Mouse (Mus musculus) cerebellum, adult 9-10 months (tissue): ENCODE measurements around the gene Vwa8.

ENCODE experiments used
- DNase-seq: peaks from one replicate; pipeline ENCODE4 v3.0.0; 2022

Gene Vwa8

DNA sequence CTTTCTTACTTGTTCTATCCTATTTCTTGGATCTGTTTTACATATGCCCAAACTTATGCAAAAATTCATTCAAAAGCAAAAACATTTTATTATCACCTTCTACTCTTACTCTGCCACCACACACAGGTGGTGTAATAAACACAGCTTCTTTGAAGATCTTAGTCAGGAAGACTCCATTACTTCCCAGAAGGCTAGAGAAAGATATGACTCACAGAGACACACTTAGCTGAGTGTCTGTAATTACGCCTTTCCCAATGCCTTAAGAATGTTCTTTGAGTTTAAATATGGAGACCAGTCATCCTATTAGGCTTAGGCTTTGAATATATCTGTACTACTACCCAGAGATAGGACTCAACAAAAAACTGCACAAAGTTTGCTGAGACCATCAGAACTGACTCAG, 338.1 kb downstream of the Vwa8 start:
- no peak for DNase-seq

DNA sequence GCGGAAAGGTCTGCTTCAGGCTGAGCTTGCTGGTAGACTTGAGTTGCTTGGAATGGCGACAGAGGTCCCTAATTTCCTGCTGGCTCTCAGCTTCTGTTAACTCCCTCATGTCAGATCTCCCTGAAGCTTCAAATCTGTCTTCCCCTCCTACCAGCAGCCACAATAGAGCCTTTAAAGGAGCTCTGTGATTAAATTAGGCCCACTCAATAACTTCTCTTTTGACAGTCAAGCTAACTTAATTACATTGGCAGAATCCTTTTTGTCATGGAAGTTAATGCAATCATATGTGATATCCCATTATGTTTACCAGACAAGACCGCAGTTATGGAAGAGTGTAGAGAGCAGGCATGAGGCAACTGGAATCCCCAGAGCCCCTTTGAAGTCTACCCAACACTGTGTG, 347.9 kb downstream of the Vwa8 start:
- DNase-seq = no peak

DNA sequence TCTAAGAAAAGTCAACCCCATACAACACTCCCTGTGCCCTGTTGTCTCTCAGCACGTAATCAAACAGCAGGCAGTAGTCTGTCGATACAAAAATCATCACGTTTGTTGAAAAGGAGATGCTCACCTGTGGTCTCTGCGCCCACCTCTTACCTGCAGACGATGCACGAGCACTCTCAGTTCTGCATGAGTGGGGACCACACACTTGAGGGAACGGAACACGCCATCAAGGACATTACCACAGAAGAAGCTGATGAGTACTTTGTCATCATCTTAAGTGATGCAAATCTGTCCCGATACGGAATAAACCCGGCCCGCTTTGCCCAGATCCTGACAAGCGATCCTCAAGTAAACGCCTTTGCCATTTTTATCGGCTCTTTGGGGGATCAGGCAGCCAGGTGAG, 349.2 kb downstream of the Vwa8 start:
- DNase-seq = no peak

DNA sequence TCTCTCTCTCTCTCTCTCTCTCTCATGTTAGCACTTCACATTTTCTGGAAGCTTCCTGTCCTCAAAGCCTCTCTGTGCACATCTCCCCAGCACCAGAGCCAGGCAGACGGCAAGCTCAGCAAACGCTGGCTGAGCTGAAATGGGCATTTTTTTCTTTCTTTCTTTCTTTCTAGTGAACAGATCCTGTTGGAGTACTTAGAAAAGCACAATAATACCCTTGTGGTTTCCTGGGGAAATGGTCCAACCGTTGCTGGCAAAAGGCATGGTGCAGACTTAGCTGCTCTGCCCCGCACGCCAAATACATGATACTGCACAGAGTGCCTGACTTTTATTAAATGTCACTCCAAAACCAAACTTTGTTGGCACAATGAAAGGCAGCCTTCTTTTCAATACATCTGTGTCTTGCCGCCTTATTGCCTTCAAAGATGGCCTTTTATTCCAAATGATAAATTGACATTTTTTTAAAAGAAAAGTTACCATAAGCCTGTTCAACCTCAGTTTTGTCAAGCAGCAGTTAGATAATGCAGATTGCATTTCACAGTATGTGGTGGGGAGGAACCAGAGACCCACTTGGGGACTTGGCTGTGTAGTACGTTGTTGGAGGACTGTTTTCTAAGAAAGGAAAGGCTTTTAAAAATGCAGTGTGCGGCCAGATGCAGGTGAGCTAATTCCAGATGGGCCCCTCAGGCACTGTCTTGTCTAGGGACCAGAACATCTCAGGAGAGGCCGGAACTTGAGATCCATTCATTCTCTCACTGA, 351.5 kb downstream of the Vwa8 start:
- DNase-seq = peak; percentile 27

DNA sequence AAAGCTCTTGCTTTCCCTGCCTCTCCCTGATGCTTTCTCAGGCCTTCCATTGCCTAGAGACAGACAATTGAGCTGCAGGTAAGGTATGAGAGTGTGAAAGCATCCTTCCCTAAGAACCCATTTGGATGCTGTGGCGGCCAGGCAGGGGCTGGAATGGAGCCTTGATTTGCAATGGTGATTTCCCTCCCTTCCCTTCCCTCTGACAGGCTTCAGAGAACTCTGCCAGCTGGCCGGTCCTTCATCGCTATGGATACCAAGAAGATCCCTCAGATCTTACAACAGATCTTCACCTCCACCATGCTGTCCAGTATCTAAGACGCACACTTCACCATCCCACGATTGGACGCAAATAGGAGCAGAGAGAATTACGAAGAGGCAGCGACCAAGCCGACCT, 352.0 kb downstream of the Vwa8 start:
- peak; percentile 15 for DNase-seq

DNA sequence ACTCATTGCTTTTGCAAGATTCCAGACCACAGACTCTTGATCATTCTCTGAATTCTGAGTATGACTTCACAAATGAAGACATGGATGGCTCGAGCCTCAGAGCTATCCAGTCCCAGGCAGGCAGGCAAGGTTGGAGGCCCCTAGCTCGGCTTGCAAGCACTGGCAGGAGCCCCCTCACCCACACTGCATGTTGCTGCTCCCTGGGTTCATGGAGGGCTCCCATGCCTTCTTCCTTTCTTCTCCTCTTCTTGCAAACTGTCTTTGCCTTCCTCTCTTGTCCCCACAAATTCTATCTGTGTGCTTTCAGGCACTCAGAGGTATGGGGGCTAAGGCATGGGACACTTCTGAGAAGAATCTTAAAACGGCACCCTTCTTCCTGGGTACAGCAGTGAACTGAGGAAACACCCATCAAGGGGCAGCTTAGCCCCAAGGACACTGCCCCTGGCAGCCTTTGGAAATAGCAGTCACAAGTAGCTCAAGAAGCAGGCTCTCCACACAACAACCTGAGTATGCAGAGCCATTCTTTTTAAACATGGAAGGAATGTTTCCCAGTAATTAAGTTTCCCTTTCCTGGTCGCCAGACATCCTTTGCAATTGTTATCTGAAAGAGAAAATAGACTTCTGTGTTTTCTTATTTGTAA, 354.0 kb downstream of the Vwa8 start:
- no peak for DNase-seq

DNA sequence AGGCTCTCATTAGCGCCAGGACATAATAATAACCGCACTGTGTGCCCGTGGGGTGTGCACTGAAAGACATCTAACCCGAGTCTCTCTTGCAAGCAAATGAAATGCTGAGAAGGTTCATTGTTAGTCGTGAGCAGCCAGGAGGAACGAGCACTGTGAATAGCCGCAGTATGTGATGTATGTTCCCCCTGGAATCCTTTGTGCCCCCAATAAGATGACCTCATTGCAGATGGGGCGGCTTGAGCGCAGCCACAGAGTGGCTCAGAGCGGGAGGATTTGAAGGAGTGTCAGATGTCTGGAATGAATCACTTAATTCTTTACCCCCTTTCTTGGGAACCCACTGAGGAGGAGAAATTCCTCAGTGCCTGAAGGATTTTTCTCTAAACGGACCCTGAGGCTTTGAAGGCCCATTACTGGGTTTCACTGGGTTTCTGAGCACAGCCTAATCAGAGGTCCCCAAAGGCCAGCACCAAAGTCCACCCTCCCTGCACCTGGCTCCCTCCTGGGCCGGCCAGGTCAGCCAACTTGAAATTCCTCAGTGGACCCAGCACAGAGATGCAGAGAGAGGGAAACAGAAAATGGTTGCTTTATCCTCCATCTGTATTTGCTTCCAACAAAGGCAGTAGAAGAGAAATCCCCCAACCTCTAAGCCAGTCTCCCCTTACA, 354.8 kb downstream of the Vwa8 start:
- DNase-seq = peak; percentile 14

DNA sequence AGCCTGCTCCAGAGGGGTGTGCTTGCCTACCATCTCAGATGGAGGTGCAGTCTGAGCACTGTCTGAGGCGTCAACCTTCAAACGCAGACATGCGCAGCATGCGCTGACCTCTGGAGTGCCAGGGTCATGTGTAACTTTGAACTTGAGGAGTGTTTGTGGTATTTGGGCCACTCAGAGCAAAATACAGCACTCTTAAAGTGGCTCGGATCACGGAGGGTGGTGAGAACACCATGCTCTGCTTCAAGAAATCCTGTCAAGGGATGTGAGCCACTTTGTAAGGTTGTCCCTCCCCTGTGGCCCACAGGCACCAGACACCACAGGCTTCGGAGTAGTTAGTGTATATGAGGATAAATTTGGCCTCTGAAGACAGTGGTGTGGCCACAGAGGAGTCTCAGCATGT, 356.0 kb downstream of the Vwa8 start:
- no peak for DNase-seq

DNA sequence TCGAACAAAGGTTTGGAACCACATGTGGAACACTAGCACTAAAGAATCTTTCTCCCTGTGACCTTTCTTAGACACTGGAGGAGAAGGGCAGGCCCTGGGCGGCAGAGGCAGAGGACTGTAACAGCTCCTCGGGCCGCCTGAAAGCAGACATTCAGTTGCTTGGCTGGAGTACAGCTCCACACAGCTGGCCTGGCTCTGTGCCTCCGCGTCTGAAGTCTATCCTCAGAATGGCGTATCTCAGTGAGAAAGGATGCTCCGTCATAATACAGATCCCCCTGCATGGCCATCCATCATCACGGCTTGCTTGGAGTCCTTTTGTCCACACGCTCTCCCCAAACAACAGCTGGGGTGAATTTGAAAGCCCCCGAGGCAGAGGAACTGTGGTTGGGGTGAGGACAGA, 357.4 kb downstream of the Vwa8 start:
- no peak for DNase-seq

DNA sequence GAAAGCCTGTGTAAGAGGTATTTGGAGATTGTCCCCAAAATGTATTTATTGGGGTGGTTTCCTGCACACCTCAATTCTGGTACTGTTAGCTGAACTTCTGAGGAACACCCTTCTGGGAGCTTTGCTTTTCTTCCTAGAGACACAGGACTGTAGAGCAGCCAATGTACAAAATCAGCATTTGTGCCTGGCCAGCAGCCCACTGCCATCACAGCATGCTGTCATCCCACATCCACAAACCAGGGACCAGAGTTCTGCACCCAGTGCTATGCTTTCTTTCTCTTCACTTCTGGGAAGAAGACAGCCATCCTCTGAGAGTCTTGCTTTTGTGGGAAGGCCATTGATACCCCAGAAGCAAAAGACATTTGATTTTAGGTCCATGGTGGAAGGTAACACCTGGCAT, 359.6 kb downstream of the Vwa8 start:
- DNase-seq = no peak

DNA sequence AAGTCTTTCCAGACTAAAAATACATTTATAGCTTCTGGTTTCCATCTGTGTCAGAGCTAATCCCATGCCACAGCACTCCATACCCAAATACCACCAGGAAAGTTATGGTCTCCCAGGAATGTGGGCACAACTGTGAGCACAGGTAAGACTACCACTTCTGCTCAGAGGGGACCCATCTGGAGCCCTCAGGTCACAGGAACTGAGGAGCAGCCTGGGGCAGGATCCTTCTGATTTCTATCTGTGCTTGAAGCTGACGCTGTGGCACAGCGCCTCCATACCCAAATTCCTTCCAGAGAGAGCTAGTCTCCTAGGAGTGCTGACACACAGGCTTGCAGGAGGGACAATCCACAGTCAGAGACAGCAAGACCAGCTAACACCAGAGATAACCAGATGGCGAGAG, 361.0 kb downstream of the Vwa8 start:
- no peak for DNase-seq

DNA sequence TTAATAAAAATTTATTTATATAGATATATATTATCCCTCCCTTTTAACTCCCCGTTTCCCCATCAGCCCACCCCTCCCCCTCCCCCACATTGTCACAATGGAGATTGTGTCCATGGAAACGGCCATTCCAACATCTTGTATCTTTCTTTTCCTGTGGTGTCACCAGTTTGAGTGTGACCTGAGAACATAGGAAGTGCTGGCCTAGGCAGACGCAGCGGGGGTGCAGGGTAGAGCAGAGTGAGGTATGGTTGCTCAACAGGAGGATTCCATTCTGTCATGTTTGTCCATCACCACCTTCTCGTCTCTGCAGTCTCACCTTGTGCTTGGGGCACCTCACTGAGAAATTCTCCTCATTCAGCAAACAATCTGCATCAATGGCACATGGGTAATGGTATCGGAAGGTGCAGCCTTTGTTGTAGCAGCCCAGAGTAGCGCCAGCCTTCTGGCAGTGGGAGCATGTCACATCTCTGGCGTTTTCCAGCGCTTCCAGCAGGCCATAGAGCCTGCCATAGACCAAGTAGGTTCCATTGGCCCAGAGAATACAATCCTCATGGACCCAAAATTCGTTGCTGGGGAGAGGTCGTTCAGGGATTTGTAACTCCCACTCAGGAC, 363.6 kb downstream of the Vwa8 start:
- DNase-seq = no peak

DNA sequence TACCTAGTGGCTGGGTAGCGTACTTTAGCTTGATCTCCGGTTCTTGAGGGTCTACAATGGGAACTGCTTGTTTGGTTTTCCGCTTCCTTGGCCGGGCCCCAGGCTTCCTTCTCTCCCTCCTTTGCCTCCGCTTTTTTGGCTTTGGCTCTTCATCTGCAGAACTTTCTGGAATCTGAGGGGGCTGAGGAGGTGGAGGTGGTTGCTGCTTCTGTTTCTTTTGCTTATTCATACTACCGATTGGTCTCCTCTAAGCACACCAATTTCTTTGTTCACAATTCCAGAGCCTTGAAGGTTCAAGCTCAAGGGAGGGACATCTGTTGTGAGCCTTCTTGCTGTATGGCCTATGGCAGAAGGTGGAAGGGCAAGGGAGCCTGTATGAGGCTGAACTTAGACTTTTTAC, 365.3 kb downstream of the Vwa8 start:
- DNase-seq = no peak

DNA sequence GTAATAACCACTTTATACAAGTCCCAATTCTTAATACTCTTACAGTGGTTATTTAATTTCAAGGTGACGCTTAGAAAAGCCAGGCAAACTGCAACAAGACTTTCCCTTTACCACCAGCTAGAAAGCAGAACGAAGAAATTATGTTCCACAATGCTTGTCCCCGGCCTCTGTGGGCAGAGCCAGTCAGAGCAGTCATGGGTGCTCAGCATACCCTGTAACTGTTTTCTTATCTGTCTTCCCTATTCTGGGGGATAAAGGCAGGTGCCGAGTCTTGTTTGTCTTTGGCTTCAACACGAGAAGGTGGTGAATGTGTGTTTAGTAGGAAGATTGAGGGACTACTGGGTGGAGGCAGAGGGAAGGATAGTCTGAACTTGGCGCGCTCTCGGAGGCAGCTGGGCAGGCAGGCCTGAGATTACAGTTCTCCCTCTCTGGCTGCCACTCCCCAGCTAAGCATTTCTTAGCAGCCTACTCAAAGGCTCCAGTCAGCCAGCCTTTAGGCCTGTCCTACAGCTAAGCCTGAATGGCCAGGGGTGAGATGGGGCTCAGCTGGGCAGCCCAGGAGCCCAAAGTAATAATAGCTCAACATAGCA, 365.9 kb downstream of the Vwa8 start:
- no peak for DNase-seq

DNA sequence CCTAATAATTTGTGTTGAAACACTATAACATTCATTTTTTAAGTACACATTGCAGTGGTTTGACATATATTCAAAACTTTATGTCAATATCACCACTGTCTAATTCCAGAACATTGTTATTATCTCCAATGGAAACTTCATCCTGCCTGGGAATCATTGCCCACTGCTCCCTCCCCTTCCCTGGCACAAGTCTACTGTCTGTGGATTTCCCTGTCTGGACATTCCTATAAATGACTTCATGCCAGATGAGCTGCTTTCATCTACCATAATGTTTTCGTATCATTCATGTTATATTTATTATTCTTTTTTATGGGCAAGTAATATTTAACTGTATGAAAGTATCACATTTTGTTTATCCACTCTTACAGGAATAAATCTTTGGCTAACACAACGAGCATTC, 367.5 kb downstream of the Vwa8 start:
- DNase-seq = no peak

DNA sequence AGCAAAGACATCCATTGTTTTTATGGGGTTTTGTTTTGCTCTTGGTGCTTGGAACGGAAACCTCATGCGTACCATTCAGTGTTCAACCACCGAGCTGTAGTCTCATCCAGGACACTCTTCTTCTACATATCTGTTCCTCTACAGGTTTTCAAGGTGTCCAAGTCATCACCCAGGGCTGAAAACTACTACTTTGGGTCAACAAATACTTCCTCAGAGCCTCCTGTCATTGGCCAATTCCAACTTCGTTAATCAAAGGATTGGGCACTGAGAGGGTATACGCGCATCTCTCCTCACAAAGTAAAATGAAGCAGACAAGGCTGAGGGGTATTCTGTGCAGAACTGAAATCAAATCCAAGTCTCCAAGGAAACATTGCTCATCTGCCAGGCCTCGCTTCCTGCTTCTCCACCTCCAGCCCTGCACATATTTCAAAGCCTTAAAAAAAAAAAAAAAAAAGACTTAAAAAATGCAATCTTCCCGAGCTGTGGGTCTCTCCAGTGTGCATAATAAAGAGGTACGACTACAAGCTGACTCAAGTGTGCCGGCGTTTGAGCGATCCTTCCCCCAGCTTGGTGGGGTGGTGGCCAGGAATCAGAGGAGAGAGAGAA, 374.7 kb downstream of the Vwa8 start:
- DNase-seq = no peak

DNA sequence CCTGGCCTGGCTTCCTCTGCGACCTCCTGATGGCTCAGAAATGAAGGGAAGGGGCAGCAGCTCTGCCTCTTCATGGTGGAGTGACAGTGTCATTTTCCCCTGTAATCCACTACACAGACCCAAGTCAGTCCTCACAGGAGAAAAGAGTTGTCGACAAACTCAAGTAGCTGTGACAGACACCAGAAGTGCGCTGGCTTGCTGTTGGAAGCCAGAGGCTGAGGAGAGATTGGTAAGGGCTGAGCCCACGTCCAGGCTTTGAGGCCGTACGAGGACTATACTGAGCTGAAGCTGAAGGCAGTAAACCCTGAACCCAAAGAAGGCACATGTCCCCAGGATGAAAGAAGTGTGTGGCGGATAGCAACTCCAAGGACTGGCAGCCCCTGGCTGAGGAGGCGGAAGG, 376.6 kb downstream of the Vwa8 start:
- DNase-seq = no peak

DNA sequence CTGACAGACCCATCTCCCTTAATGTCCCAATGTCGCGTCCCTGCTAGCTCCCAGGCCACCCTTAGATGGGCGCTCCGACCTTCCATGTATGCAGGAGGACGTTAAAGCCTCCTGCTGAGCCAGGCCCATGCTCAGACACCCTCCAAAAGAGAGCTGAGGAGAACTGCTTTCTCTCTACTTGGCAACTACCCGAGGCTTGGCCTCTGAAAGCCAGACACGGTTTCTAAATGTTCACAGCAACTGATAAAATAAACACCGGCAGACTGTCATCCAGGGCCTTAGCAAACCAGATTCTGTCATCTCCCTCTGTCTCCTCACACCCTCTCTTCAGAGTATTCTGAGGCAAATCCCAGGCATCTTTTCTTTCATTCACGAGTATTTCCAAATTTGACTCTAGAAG, 377.2 kb downstream of the Vwa8 start:
- DNase-seq = no peak

DNA sequence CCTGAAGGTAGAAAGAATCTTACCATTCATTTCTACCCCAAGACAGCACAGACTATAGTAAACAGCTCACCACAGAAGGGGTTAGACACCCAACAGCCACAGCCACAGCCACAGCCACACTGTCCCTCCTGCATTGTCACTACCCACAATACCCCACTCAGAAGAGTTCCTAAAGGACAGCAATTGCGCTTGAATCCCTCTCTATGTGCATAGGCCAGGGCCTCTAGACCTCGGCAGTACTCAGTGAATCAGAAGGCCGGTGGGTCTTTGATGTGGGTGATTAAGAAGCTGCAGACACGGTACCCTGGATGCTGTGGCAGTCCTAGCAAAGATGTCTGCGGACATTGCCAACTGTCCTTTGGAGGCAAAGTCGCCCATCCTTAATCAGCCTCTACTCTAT, 377.9 kb downstream of the Vwa8 start:
- no peak for DNase-seq

DNA sequence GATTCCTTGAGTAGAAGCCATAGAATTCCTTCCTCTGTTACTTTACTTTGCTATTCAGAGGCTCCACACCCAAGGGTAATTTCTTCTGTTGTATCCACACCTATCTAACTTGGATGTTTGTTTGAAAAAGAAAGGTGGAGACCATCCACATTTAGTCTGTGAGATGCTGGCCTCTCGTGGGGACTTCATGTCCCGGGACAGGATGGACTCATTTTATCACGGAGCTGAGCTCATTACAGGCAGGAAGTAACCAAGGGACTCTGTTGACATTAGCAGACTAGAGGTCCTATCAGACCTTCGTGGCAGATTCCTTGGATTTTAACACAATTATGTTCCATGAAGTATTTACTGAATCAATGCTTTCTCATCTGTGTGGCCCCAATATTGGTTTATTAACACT, 379.1 kb downstream of the Vwa8 start:
- DNase-seq = no peak

DNA sequence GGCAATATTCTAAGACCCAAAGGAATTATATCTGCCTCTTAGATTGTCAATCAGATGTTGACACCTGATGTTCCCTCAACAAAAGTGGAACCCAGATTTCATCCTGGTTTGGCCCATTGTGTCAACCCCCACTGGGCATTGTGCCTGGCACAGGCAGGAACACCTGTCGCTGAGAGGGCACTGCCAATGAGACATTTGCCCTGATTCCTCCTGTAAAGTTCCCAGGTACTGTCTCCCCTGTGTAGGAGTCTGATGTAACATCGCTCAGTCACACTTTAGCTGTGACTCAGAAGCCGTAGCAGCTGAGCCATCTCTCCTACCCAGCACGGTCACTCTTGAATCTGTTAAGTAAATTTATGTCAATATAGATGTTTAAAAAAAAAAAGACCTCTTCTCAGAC, 382.8 kb downstream of the Vwa8 start:
- DNase-seq = peak; percentile 75

DNA sequence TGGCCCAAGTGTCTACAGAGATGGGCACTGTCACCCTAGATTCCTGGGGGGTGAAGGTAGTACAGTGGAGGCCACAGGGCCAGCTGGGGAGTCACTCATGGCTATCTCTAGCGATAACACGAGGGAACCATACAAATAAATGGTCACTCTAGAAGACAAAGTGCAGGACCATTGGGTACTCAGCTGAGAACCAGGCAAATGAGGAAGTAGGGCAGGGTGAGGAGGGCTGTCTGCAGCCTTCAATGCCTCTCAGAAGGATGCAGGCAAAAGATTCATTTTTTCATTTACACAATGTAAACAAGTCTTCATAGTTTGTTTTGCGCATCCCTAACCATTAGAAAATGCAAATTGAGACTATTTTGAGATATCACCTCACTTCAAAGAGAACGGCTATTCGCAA, 384.8 kb downstream of the Vwa8 start:
- DNase-seq = no peak

DNA sequence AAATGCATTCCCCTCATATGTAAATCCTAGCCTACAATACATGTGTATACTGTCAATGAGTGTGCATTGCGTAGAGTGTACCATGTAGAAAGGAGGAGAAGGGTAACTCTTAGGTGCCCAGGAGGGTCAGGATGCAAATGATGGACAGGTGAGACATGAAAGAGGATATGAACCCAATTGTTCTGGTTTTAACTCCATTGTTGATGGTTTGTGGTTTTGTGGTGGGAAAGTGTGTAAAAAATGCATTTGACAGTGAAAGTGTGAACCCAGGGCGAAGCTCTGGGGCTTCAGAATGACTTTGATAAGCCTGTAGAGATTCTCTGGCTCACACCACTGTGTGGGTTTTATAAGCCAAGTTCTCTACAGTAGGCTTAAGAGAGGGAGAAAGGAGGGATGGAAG, 385.7 kb downstream of the Vwa8 start:
- no peak for DNase-seq
